Mouse (Mus musculus) testis, adult 2 months (tissue): Measurements from ENCODE around the gene Gsn.

Experiments
- CTCF ChIP-seq: fragments of 200-500 bp; IDR thresholded peaks from 2 replicates; pipeline ENCODE4 v1.5.1; 2012; ENCODE audit warnings: low read depth, mild to moderate bottlenecking, inconsistent platforms, low read length, moderate library complexity; ENCODE audit not compliant: control insufficient read depth, insufficient read depth, insufficient replicate concordance
- POLR2A ChIP-seq: fragments of 200-500 bp; IDR thresholded peaks from 2 replicates; pipeline ENCODE4 v1.6.1; 2012; ENCODE audit warnings: low read depth, mild to moderate bottlenecking, inconsistent platforms, low read length, moderate library complexity; ENCODE audit not compliant: control insufficient read depth

DNA sequence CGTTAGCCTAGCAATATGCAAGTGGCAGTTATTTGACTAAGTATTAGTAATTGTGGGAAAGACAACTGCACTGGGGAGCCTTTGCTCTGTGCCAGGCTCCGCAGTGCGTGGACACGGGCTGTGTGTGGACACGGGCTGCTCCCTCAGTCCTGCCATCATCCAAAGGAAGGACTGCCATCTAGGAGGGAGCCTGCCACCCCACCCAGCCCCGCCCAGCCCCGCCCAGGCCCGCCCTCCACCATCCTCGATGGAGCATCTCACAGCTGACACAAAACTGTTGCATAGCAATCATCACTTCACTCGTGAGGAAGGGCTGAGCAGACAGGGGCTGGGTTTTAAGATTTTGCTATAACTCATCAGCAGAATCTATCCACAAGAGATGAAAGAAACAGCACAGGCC lies 69.8 kb downstream of the Gsn start:
- TF ChIP-seq CTCF (no peak), POLR2A (no peak)
